Mouse (Mus musculus) stomach, embryonic 16.5 days (tissue): ENCODE data around the gene Abhd13. TPM values are rescaled to one million over a fixed set of nuclear protein-coding genes. Genes with fewer than 3 reads are reported as not detected.

Source experiments
- ATAC-seq: fragments of 200-750 bp; cut with Nextera tagmentation; 2 replicates; pipeline ENCODE4 v1.8.0; 2017; ENCODE audit warnings: moderate number of reproducible peaks, moderate TSS enrichment; ENCODE audit not compliant: insufficient read depth, low FRiP score
- H3K27ac ChIP-seq: fragments of 300-500 bp; sonication (generic); 2 replicates; pipeline ENCODE4 v1.5.1; 2014; ENCODE audit warnings: low read length
- H3K27me3 ChIP-seq: fragments of 300-500 bp; sonication (generic); 2 replicates; pipeline ENCODE4 v1.6.1; 2014; ENCODE audit warnings: low read length, control low read depth, mixed read lengths; ENCODE audit not compliant: control insufficient read depth, insufficient read depth
- H3K36me3 ChIP-seq: fragments of 300-500 bp; sonication (generic); 2 replicates; pipeline ENCODE4 v1.6.1; 2014; ENCODE audit warnings: low read length; ENCODE audit not compliant: control insufficient read depth, insufficient read depth
- H3K4me1 ChIP-seq: fragments of 300-500 bp; sonication (generic); 2 replicates; pipeline ENCODE4 v1.6.1; 2014; ENCODE audit warnings: low read length, control low read depth, mixed read lengths; ENCODE audit not compliant: control insufficient read depth, insufficient read depth
- H3K4me2 ChIP-seq: fragments of 300-500 bp; sonication (generic); 2 replicates; pipeline ENCODE4 v1.6.1; 2014; ENCODE audit warnings: low read depth, low read length, mixed read lengths
- H3K4me3 ChIP-seq: fragments of 300-500 bp; sonication (generic); replicated peaks from 2 replicates; pipeline ENCODE4 v1.5.1; 2014; ENCODE audit warnings: mild to moderate bottlenecking, low read length
- H3K9ac ChIP-seq: fragments of 300-500 bp; sonication (generic); 2 replicates; pipeline ENCODE4 v1.6.1; 2014; ENCODE audit warnings: low read length
- H3K9me3 ChIP-seq: fragments of 300-500 bp; sonication (generic); replicated peaks from 2 replicates; pipeline ENCODE4 v1.6.1; 2016; ENCODE audit warnings: low read length, control low read depth; ENCODE audit not compliant: control insufficient read depth
- WGBS: fragments of 180-500 bp; shearing (Covaris S2); extraction: QIAGEN DNeasy Blood & Tissue Kit; methylation state at CpG from one replicate; pipeline ENCODE4 v1.1.7; 2014; 5-methylcytosine and 5-hydroxymethylcytosine counted together
- polyA plus RNA-seq: library from polyadenylated mRNA; unstranded; fragments of >200 nt; fragmentation: Nextera tagmentation; extraction: Ambion mirVana; gene quantifications from 2 replicates; pipeline ENCODE4 v1.2.1, GENCODE M21; 2015

Abhd13 gene
- polyA plus RNA-seq, 1 experiment from 2014 or later: 16.1 TPM

DNA sequence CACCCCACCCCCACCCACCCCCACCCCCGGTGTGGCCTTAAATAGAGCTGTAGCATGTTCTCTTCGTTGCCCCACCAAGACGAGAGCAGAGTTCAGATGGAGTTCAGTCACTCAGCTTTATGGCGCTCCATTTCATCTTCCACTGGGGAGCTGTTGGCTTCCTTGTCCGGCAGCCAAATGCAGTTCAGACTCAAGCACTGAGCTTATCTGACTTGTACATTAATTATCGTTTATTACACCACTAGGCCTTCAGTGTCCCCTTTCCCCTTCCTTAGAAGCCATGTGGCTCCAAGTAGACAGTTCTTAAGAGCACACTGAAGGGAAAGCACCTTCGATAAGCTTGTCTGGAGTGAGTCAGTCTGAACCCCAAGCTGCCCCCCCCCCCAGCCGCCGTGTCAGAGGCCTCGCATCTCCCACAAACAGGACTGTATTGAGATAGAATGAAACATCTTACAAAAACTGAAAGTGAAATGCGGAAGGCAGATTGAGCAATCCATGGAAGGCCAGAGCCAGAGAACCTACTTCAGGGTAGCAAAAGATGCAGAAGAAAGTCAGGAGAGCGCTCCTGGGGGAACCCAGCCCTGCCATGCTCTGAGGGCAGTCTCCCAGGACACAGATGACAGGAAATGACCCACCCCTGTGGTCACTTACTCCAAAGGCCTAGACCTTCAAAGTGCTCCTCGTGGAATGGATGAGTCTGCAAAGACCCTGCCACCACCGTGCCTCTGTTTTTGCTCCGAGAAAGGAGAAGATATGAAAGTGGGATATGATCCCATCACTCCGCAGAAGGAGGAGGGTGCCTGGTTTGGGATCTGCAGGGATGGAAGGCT, 28.9 kb downstream of the Abhd13 start, which contains the start of gene Tnfsf13b:
TSS of gene Tnfsf13b (plus strand) at position 312 of the 830 bp plus-strand sequence.
- ATAC-seq: no peak
- peak within 1 kb of the TSS; percentile 57; the same call in 1 of the 2 replicates for H3K9ac ChIP-seq

DNA sequence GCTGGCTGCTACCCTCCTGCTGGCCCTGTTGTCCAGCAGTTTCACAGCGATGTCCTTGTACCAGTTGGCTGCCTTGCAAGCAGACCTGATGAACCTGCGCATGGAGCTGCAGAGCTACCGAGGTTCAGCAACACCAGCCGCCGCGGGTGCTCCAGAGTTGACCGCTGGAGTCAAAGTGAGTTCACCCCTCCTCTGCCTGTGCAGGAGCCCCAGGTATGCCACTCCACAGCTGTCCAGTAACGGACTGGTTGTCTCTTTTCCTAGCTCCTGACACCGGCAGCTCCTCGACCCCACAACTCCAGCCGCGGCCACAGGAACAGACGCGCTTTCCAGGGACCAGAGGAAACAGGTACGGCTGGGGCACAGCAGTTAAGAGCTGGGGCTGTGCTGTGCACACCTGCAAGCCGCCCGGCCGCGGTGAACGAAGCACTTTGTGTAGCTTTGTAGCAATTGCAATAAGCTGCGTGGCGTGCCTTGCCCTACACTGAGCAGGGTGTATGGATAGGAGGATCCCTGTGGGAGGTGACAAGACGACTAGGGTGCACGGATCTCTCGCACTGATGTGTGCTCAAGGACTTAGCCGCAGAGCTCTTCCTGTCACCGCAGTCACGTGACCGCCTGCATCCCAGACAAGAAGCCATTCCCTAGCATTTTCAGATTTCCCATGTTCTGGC, 29.6 kb downstream of the Abhd13 start:
- Histone ChIP-seq H3K4me3 (peak overlapping the region; percentile 43), H3K36me3 (no peaks in the 10 kb centered on the region), H3K27me3 (no peaks in the 10 kb centered on the region), H3K9ac (peak overlapping the region; percentile 57; the same call in 1 of the 2 replicates), H3K4me1 (0 out of 2 replicates have a peak, but pooled peaks cover 7% of the 10 kb centered on the region), H3K27ac (no peak overlapping the region), H3K4me2 (peak overlapping the region; percentile 57), H3K9me3 (no peaks in the 10 kb centered on the region)
- WGBS: 4% methylated on average over 29 of the region's 29 CpGs
- no peak; the same call in 1 of the 2 replicates for ATAC-seq

More for the DNA sequence above, 28.9 kb downstream of the Abhd13 start, which contains the start of gene Tnfsf13b:
- Histone ChIP-seq H3K4me2 (peak within 1 kb of the TSS; percentile 57), H3K27ac (no peak within 1 kb of the TSS), H3K9me3 (no peaks in the 10 kb centered on the region), H3K27me3 (no peaks in the 10 kb centered on the region), H3K4me3 (peak within 1 kb of the TSS; percentile 43), H3K4me1 (0 out of 2 replicates have a peak, but pooled peaks cover 7% of the 10 kb centered on the region), H3K36me3 (no peaks in the 10 kb centered on the region)
- WGBS: 57% methylated on average over 16 of the region's 16 CpGs

DNA sequence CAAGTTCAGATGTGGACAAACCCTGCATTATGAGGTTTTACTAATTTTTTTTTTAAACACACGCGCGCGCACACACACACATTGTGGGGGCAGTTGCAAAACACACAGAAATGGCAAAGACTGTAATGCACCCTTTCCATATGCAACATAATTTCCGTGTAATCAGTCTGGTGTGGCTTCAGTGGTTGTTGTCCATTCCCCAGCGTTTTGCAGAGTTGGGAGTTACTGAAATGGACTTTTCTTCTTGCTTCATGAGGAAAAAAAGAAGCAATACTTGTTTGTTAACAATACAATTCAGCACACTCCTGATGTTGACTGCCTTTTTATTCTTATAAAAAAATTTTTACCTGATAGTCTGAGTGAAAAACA, 30.1 kb downstream of the Abhd13 start:
- Histone ChIP-seq H3K4me2 (peak overlapping the region; percentile 57), H3K9me3 (no peaks in the 10 kb centered on the region), H3K4me3 (peak overlapping the region; percentile 43), H3K4me1 (0 out of 2 replicates have a peak, but pooled peaks cover 7% of the 10 kb centered on the region), H3K36me3 (no peaks in the 10 kb centered on the region), H3K27ac (no peak overlapping the region), H3K9ac (no peak overlapping the region), H3K27me3 (no peaks in the 10 kb centered on the region)
- WGBS: 40% methylated on average over 6 of the region's 6 CpGs
- no peak for ATAC-seq

DNA sequence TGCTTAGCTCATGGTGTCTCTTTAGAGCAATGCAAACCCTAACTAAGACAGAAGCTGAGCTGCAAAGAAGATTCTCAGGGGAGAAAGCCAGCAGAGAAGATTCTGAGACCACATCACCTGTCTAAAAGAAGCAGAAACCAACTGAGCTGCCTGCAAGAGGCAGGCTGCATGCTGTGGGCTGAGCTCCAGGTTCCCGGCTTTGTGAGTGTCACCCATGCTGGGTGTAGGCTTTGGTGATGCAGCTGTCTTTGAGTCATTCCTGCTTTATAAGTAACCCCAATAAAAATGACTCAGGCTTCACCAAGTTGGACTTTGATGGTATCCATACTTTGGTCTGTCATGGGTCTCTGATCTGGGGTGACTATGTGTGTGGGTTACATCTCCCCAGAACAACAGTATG, 38.7 kb downstream of the Abhd13 start:
- H3K4me2 ChIP-seq: no peak overlapping the region
- H3K27ac ChIP-seq: no peak overlapping the region
- H3K4me3 ChIP-seq: no peak overlapping the region
- H3K9ac ChIP-seq: no peak overlapping the region
- ATAC-seq: no peak
- H3K9me3 ChIP-seq: no peaks in the 10 kb centered on the region
- no peaks in the 10 kb centered on the region for H3K36me3 ChIP-seq
- H3K27me3 ChIP-seq: no peaks in the 10 kb centered on the region
- H3K4me1 ChIP-seq: no peaks in the 10 kb centered on the region
- WGBS: 78% methylated on average over 1 of the region's 1 CpGs

DNA sequence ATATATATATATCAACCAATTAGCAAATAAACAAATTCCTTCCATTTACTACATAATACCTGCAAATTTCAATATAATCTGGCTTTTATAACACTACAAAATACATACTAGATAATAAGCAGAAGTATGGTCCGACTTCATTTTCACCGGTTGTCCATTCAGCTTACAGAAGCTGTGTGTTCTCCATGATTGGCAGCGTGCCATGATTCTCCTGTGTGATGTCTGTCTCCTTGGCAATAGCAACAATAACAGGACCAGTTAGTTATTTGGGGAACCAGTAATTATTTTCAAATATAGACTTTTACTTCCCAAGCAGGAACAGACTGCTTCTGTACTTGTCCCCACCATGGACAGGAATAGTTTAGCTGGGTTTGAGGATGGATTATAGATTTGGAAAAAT, 39.7 kb downstream of the Abhd13 start:
- Histone ChIP-seq H3K36me3 (no peaks in the 10 kb centered on the region), H3K27me3 (no peaks in the 10 kb centered on the region), H3K9me3 (no peaks in the 10 kb centered on the region), H3K4me3 (no peak overlapping the region), H3K4me2 (no peak overlapping the region), H3K4me1 (no peaks in the 10 kb centered on the region), H3K27ac (no peak overlapping the region), H3K9ac (no peak overlapping the region)
- no peak for ATAC-seq
- WGBS: 56% methylated on average over 3 of the region's 3 CpGs

DNA sequence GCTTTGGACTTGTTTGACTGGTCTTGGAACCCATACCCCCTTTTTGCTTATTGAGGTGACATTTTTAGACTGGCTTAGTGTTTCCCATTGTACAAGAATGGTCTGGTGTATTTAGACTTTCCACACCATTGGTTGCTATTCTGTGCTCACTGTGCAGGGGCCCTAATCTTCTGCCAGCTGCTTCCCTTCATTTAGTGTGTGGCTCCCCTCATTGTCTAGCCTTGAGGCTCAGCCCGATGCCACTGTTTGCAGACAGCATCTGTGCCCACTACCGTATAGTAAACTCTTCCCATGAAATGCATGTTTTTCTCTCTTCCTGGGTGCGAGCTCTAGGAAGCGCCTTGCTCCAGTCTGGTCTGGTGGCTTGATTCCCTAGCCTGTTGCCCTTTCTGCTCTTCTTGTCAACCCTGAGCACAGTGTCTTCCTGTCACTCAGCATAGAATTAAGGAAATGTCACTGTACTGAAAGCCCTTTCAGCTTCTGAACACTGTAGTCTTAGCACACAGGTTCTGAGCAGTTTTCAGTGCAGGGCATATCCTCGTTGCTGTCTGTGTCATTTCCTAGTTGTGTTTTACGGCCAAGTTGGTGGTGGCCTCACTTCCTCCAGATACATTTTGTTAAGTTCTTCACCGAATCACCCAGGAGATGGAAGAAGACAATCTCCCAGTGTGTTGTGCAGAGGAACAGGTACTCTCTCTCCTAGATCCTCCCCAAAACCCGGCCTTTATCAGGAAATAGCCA, 53.0 kb downstream of the Abhd13 start:
- WGBS: 72% methylated on average over 8 of the region's 8 CpGs
- Histone ChIP-seq H3K27me3 (no peaks in the 10 kb centered on the region), H3K4me1 (no peaks in the 10 kb centered on the region), H3K4me3 (no peak overlapping the region), H3K4me2 (no peak overlapping the region), H3K27ac (no peak overlapping the region), H3K9ac (no peak overlapping the region), H3K36me3 (no peaks in the 10 kb centered on the region), H3K9me3 (no peaks in the 10 kb centered on the region)
- no peak for ATAC-seq

DNA sequence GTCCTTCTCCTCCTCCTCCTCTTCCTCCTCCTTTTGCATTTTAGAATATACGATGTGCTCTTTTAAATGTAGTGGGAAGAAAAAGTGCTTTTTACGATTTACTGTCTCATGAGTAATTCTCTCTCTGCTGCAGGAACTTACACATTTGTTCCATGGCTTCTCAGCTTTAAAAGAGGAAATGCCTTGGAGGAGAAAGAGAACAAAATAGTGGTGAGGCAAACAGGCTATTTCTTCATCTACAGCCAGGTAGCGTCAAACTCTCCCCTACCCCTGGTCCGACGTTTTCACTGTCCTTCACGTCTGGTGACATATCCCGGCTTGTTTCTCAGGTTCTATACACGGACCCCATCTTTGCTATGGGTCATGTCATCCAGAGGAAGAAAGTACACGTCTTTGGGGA, 53.7 kb downstream of the Abhd13 start:
- H3K36me3 ChIP-seq: no peaks in the 10 kb centered on the region
- H3K4me2 ChIP-seq: no peak overlapping the region
- H3K9me3 ChIP-seq: no peaks in the 10 kb centered on the region
- no peak overlapping the region for H3K4me3 ChIP-seq
- no peaks in the 10 kb centered on the region for H3K4me1 ChIP-seq
- H3K27me3 ChIP-seq: no peaks in the 10 kb centered on the region
- 77% methylated on average over 9 of the region's 9 CpGs for WGBS
- ATAC-seq: no peak
- no peak overlapping the region for H3K27ac ChIP-seq
- no peak overlapping the region for H3K9ac ChIP-seq

DNA sequence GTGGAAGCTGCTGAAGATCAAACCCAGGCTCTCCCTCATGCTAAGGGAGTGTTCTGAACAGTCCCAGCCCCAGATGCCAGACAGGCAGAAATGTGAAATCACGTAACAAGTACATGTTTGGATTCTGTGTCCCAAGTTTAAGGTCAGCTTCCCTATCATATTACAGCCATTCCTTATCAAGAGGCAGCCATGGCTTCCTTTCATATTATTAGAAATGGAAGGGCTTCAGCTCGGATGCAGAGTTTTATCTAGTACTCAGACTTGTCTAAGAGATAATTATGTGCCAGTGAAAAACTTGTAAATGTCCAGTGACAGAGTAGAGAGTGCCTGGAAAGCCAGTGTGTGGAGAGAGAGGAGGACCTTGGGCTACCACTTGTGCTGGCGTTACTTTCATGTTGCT, 63.4 kb downstream of the Abhd13 start:
- Histone ChIP-seq H3K4me2 (no peak overlapping the region), H3K27ac (no peak overlapping the region), H3K27me3 (no peaks in the 10 kb centered on the region), H3K9me3 (no peaks in the 10 kb centered on the region), H3K36me3 (no peaks in the 10 kb centered on the region), H3K4me1 (no peaks in the 10 kb centered on the region), H3K4me3 (no peak overlapping the region), H3K9ac (no peak overlapping the region)
- 52% methylated on average over 3 of the region's 3 CpGs for WGBS
- no peak for ATAC-seq
